Mouse (Mus musculus) neural tube, embryonic 11.5 days (tissue): Measurements from ENCODE around the gene Pigyl. TPM values are rescaled to one million over a fixed set of nuclear protein-coding genes. Genes with fewer than 3 reads are reported as not detected.
A peak's percentile ranks its signal among the peaks of the same experiment; 100 is the strongest.

Source experiments
- ATAC-seq: fragments of 200-750 bp; cut with Nextera tagmentation; 2 replicates; pipeline ENCODE4 v1.8.0; 2017; ENCODE audit warnings: moderate number of reproducible peaks, mild to moderate bottlenecking, moderate TSS enrichment, moderate library complexity; ENCODE audit not compliant: insufficient read depth, low FRiP score, low TSS enrichment
- DNase-seq: peaks from one replicate; pipeline ENCODE4 v3.0.0-alpha.2; 2015; ENCODE audit warnings: low spot score
- H3K27ac ChIP-seq: fragments of 300-500 bp; sonication (generic); 2 replicates; pipeline ENCODE4 v1.5.1; 2014; ENCODE audit warnings: low read depth, mild to moderate bottlenecking, low read length
- H3K27me3 ChIP-seq: fragments of 300-500 bp; sonication (generic); 2 replicates; pipeline ENCODE4 v1.6.1; 2014; ENCODE audit warnings: mild to moderate bottlenecking, low read length, mixed read lengths; ENCODE audit not compliant: control insufficient read depth, insufficient read depth
- H3K36me3 ChIP-seq: fragments of 300-500 bp; sonication (generic); 2 replicates; pipeline ENCODE4 v1.6.1; 2014; ENCODE audit warnings: mild to moderate bottlenecking, low read length, moderate library complexity, mixed read lengths; ENCODE audit not compliant: control insufficient read depth, insufficient read depth
- H3K4me1 ChIP-seq: fragments of 300-500 bp; sonication (generic); 2 replicates; pipeline ENCODE4 v1.6.1; 2014; ENCODE audit warnings: low read length, mixed read lengths; ENCODE audit not compliant: control insufficient read depth, insufficient read depth
- H3K4me2 ChIP-seq: fragments of 300-500 bp; sonication (generic); 2 replicates; pipeline ENCODE4 v1.6.1; 2014; ENCODE audit warnings: low read depth, mild to moderate bottlenecking, moderate library complexity
- H3K4me3 ChIP-seq: fragments of 300-500 bp; sonication (generic); 2 replicates; pipeline ENCODE4 v1.5.1; 2014; ENCODE audit warnings: low read depth, low read length
- H3K9ac ChIP-seq: fragments of 300-500 bp; sonication (generic); 2 replicates; pipeline ENCODE4 v1.6.1; 2014; ENCODE audit warnings: mild to moderate bottlenecking, low read length
- H3K9me3 ChIP-seq: fragments of 300-500 bp; sonication (generic); 2 replicates; pipeline ENCODE4 v1.6.1; 2016; ENCODE audit warnings: low read length; ENCODE audit not compliant: control insufficient read depth
- WGBS: fragments of 180-500 bp; shearing (Covaris S2); extraction: QIAGEN DNeasy Blood & Tissue Kit; methylation state at CpG from one replicate; pipeline ENCODE4 v1.1.7; 2014; 5-methylcytosine and 5-hydroxymethylcytosine counted together
- polyA plus RNA-seq: library from polyadenylated mRNA; unstranded; fragments of >200 nt; fragmentation: Nextera tagmentation; extraction: Ambion mirVana; gene quantifications from 2 replicates; pipeline ENCODE4 v1.2.1, GENCODE M21; 2014

The Pigyl gene
- polyA plus RNA-seq, 1 experiment from 2014 or later: 59.7 TPM

- H3K9me3 ChIP-seq: no peaks in the 10 kb centered on the region
- 0 out of 2 replicates have a peak within 1 kb of the TSS, but pooled peaks have one; percentile 34 for H3K27ac ChIP-seq
- H3K9ac ChIP-seq: no peak within 1 kb of the TSS
- no peaks in the 10 kb centered on the region for H3K27me3 ChIP-seq
- no peak within 1 kb of the TSS for H3K4me2 ChIP-seq
- no peak within 1 kb of the TSS for H3K4me3 ChIP-seq
- H3K4me1 ChIP-seq: peaks cover 5% of the 10 kb centered on the region; the same call in 1 of the 2 replicates
- WGBS: 75% methylated on average over 7 of the region's 7 CpGs
- no peak for DNase-seq
- no peaks in the 10 kb centered on the region for H3K36me3 ChIP-seq
- no peak for ATAC-seq
Observed at GRCm38 (mm10) chr9:22135644-22136390, 20.8 kb upstream of the Pigyl start, which contains the start of gene Acp5. Gene Acp5 (minus strand): TSS chr9:22135711.

- no peaks in the 10 kb centered on the region for H3K9me3 ChIP-seq
- no peak overlapping the region for H3K4me3 ChIP-seq
- H3K27me3 ChIP-seq: no peaks in the 10 kb centered on the region
- peak overlapping the region; percentile 19 for H3K4me2 ChIP-seq
- ATAC-seq (no peak), DNase-seq (peak; percentile 68)
- H3K27ac ChIP-seq: 0 out of 2 replicates have a peak overlapping the region, but pooled peaks have one; percentile 34
- 5% methylated on average over 23 of the region's 23 CpGs for WGBS
- H3K9ac ChIP-seq: 0 out of 2 replicates have a peak overlapping the region, but pooled peaks have one; percentile 5
- H3K4me1 ChIP-seq: peaks cover 5% of the 10 kb centered on the region; the same call in 1 of the 2 replicates
- no peaks in the 10 kb centered on the region for H3K36me3 ChIP-seq
Observed at GRCm38 (mm10) chr9:22136765-22137547, 19.7 kb upstream of the Pigyl start.

GRCm38 (mm10) chr9:22138480-22138879, 18.2 kb upstream of the Pigyl start:
- no peak overlapping the region for H3K27ac ChIP-seq
- H3K4me1 ChIP-seq: peaks cover 5% of the 10 kb centered on the region; the same call in 1 of the 2 replicates
- no peak overlapping the region for H3K4me2 ChIP-seq
- H3K4me3 ChIP-seq: no peak overlapping the region
- 26% methylated on average over 2 of the region's 2 CpGs for WGBS
- no peak for ATAC-seq
- H3K9me3 ChIP-seq: no peaks in the 10 kb centered on the region
- H3K27me3 ChIP-seq: no peaks in the 10 kb centered on the region
- DNase-seq: peak; percentile 55
- no peak overlapping the region for H3K9ac ChIP-seq
- H3K36me3 ChIP-seq: no peaks in the 10 kb centered on the region

GRCm38 (mm10) chr9:22139746-22140145, 16.9 kb upstream of the Pigyl start:
- H3K9ac ChIP-seq: no peak overlapping the region
- no peaks in the 10 kb centered on the region for H3K27me3 ChIP-seq
- H3K4me3 ChIP-seq: no peak overlapping the region
- 87% methylated on average over 5 of the region's 5 CpGs for WGBS
- no peak overlapping the region for H3K27ac ChIP-seq
- no peaks in the 10 kb centered on the region for H3K9me3 ChIP-seq
- ATAC-seq: no peak
- H3K4me1 ChIP-seq: peaks cover 5% of the 10 kb centered on the region; the same call in 1 of the 2 replicates
- DNase-seq: no peak
- H3K4me2 ChIP-seq: no peak overlapping the region
- no peaks in the 10 kb centered on the region for H3K36me3 ChIP-seq

- Histone ChIP-seq H3K4me2 (no peak overlapping the region), H3K4me1 (no peaks in the 10 kb centered on the region), H3K9me3 (no peaks in the 10 kb centered on the region), H3K27me3 (no peaks in the 10 kb centered on the region), H3K4me3 (no peak overlapping the region), H3K9ac (no peak overlapping the region), H3K36me3 (no peaks in the 10 kb centered on the region), H3K27ac (no peak overlapping the region)
- ATAC-seq (peak; percentile 65; the same call in 1 of the 2 replicates), DNase-seq (peak; percentile 89)
- WGBS: 58% methylated on average over 17 of the region's 17 CpGs
Observed at GRCm38 (mm10) chr9:22143108-22144037, 13.3 kb upstream of the Pigyl start.

- Histone ChIP-seq H3K27me3 (no peaks in the 10 kb centered on the region), H3K9ac (no peak overlapping the region), H3K4me2 (no peak overlapping the region), H3K9me3 (no peaks in the 10 kb centered on the region), H3K4me1 (no peaks in the 10 kb centered on the region), H3K36me3 (no peaks in the 10 kb centered on the region), H3K27ac (no peak overlapping the region), H3K4me3 (no peak overlapping the region)
- ATAC-seq (no peak), DNase-seq (no peak)
- 90% methylated on average over 7 of the region's 8 CpGs for WGBS
Observed at GRCm38 (mm10) chr9:22144304-22144965, 12.2 kb upstream of the Pigyl start.

- DNase-seq: no peak
- Histone ChIP-seq H3K27me3 (no peaks in the 10 kb centered on the region), H3K4me2 (no peak overlapping the region), H3K9ac (no peak overlapping the region), H3K9me3 (no peaks in the 10 kb centered on the region), H3K27ac (no peak overlapping the region), H3K4me3 (no peak overlapping the region), H3K4me1 (no peaks in the 10 kb centered on the region), H3K36me3 (no peaks in the 10 kb centered on the region)
- 78% methylated on average over 20 of the region's 20 CpGs for WGBS
- no peak for ATAC-seq
Observed at GRCm38 (mm10) chr9:22149426-22150248, 7.0 kb upstream of the Pigyl start.
